Mouse (Mus musculus) heart, postnatal 4 days (tissue): ENCODE results near the gene Phospho1. TPM values are rescaled to one million over a fixed set of nuclear protein-coding genes. Genes with fewer than 3 reads are reported as not detected.

Experiments
- DNase-seq: peaks from one replicate; pipeline ENCODE4 v3.0.0; 2021
- total RNA-seq, 2 experiments: library from RNA; stranded (reverse); gene quantifications; 2 replicates each; pipeline ENCODE4 v1.2.3; 2021

Gene Phospho1
- total RNA-seq, 2 experiments from 2014 or later = 71.7 to 82.2 TPM

- DNase-seq = no peak
Observed at GRCm38 (mm10) chr11:95812224-95812623, 12.1 kb upstream of the Phospho1 start.

GRCm38 (mm10) chr11:95814101-95814500, 10.2 kb upstream of the Phospho1 start:
- DNase-seq = no peak

- no peak for DNase-seq
Observed at GRCm38 (mm10) chr11:95814857-95815256, 9.4 kb upstream of the Phospho1 start.

- no peak for DNase-seq
Observed at GRCm38 (mm10) chr11:95815412-95815811, 8.9 kb upstream of the Phospho1 start.

- DNase-seq = no peak
Observed at GRCm38 (mm10) chr11:95819138-95819537, 5.2 kb upstream of the Phospho1 start.

DNA sequence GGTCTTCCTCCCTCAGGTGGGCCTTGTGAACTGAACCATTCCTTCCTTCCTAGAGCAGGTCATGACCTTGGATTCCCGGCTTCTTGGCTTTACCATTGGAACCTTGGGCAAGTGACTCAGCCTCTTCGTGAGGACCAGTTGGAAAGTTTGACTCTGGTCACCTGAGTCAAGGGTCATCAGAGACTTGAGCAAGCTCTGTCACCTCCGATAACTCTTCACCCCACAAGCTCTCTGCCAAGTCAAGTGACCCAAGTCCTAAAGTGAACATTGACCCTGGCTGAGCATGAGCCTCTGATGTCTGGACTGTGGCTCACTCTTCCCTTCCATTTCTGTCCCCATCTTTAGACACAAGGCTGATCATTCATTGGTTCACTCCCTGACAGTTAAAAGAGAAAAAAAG, 2.8 kb upstream of the Phospho1 start:
- no peak for DNase-seq

DNA sequence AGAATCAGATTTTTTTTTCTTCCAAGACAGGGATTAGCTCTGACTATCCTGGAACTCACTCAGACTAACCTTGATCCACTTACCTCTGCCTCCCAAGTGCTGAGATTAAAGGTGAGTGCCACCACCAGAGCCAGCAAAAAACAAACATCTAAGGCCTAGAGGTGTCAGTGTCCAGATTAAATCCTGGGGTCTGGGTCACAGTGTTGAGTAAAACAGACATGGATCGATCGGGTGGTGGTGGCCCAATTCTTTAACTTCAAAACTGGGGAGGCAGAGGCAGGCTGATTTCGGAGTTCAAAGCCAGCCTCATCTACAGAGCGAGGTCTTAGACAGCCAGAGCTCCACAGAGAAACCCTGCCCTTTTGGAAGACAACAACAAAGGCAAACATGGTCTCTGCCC, 1.9 kb upstream of the Phospho1 start:
- no peak for DNase-seq

GRCm38 (mm10) chr11:95824877-95825243, 561 bp downstream of the Phospho1 start:
- DNase-seq = peak; percentile 91

GRCm38 (mm10) chr11:95825625-95826024, 1.3 kb downstream of the Phospho1 start:
- no peak for DNase-seq

DNA sequence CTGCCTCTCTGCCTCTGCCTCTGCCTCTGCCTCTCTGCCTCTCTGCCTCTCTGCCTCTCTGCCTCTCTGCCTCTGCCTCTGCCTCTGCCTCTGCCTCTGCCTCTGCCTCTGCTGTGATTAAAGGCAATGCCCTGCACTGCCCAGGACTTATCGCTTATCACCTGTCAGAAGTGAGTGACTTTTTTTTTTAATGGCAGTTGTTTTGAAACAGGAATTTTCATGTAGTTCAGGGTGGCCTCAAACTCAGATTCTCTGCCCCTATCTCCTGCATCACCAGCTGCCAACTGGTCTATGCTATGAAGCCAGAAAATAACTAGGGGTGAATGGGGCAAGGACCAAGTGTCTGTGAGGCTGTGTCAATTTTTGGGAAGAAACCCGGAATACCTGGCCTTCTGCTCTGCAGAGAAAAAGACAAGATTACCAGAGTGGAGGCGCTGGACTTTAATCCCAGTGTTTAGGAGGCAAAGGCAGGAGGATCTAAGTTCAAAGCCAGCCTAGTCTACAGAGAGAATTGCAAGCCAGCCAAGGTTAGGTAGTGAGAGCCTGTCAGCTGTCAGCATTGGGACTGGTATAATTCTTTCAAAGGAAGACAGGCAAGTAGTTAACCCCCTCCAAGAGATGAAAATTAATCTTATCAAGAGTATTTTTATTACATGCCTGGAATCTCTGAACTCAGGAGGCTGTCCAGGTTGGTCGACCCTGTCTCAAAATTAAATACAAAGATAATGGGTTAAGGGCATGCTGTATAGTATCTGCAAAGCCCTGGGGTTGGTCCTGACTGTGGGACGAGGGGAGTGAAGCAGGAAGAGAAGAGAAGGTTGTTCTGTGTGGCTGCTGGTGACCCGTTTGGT, 2.2 kb downstream of the Phospho1 start:
- no peak for DNase-seq

DNA sequence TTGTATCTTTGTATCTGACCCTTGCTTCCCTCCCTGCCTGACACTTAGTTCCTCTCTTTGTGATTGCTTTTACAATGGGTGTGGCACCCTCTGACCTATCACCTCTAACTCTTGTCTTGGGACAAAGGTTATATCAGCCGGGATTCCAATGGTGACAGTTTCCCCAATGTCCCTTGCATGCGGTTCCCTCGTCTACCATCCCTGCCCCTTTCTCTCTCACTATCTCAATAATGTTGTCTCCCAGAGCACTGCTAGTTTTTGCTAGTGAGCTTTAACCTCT, 2.8 kb downstream of the Phospho1 start:
- DNase-seq = no peak

DNA sequence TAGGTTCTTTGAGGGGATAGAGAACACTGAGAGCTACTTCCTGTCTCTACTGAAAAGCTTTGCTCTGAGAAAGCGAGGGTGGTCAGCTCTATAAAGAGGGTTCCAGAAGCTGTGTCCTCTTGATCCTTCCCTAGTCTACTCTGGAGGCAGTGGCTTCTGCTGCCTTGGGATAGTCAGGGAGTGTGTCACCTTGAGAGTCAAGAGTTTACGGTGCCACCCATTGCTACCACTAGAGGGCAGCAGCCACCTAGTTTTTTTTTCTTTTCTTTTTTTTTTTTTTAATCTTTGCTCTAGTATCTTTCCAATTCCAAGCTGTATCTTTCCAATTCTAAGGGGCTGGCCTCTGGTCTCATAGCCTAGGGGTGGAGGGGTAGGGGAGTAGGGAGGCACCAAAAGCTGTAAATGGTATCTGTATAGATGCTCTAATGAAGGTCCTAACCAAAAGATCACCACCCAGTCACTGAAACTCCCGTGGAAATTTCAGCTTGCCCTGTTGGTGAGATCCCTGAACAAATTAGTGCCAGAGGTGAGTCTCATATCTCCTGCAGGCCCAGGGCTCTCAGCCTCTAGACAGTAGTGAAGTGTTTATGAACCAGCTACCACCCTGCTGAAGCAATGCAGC, 3.3 kb downstream of the Phospho1 start:
- DNase-seq = peak; percentile 84

DNA sequence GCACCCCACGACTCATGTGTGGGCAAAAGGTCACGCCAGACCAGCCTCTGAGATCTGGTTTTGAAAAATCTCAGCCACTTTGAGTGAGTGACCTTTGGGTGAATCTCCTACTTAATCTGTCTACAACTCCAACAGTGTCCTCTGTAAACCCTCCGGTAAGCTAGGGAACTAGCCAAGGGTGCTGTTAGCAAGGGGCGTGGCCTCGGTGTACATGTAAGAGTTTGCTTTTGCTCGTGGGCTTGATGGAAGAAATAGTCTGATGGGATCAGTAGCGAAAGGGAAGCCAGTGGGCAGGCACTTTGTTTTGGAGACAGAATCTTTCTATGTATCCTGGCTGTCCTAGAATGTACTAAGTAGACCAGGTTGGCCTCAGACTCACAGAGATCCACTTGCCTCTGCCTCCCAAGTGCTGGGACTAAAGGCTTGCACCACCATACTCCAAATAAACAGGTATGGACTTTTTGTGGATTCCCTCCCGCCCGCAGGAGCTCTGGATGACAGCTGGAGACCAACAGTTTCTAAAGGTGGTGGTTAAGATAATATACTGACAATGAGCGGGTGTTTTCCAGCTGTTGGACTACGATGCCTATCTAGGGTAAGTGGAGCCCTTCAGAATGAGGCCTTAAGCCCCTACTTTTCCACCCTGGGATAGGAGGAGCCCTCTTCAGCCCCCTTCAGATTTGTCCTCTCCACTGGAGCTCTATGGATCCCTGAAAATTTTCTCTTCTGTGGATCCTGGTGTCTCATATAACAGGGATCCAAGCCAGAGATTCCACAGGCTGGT, 4.1 kb downstream of the Phospho1 start:
- no peak for DNase-seq

DNA sequence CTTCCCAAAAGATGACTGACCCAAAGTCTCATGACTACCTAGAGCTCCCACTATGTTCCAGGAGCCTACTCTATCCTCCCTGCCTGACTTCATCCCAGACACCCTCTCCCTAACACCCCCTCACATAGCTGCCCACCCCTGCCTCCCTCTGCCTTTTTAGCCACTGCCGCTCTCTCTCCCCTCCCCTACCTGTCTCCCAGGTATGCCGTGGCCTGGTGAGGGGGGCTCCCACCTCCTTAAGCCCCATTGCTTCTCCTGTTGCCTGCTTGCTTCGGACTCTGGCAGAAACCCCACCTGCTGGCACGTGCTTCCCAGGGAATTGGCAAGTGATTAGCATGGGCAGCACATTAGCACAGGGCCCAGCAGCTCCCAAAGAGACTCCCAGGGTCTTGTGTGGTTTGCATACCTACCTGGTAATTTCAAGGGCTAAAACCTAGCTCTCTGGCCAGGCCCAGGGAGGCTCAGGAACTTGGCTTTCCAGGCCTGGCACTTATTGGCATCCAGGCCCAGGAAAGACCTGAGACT, 5.3 kb downstream of the Phospho1 start:
- no peak for DNase-seq

- no peak for DNase-seq
Observed at GRCm38 (mm10) chr11:95830411-95831275, 6.3 kb downstream of the Phospho1 start.

- DNase-seq = no peak
Observed at GRCm38 (mm10) chr11:95831276-95831619, 6.9 kb downstream of the Phospho1 start.

GRCm38 (mm10) chr11:95831641-95832040, 7.3 kb downstream of the Phospho1 start:
- no peak for DNase-seq

GRCm38 (mm10) chr11:95832129-95833005, 8.1 kb downstream of the Phospho1 start:
- DNase-seq = no peak

DNA sequence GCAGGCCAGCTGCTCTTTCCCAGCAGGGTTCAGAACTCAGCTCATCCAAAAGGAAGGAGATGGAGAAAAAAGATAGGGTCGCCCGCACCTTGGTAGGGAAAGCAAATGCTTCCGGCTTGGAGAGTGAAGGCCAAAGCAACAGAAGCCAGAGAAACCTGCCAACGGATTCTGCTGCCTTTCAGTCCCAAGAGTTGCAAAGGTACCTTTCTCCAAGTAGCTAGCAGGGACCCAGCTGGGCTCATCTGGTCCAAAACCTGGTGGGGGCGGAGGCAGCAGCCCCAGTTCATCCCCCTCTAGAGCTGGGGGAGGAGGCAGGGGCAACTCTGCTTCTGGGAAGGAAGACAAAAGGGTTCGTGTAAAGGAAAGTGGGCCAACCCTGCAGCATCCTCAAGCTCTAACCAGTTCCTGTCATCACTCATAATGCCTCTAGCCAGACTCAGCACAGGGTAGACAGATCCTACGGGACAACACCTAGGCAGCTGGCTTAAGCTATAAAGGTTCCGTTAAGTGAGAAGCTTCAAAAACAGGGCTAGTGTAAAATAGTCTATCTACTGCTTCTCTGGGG, 8.8 kb downstream of the Phospho1 start:
- no peak for DNase-seq

DNA sequence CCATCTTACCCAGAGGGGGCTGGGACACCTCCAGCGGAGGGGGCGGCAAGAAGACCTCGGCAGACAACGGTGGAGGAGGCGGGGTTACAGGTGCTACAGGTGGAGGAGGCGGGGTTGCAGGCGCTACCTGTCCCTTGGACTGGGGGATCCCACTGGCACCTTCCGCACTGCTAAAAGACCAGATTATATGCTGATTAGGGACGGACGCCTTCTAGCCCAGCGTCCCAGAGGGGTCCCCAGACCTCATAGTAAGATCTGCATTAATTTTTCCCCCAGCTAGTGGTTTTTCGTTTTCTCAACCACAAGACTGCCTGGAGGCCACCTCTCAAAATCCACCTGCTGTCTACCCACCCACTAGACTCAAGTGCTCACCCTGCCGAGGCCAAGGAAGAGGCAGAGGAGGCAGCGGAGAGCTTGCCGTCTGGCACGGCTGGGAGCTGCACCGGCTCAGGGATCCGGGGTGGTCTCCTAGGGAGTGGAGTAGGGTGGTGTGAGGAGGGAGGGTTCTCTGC, 9.4 kb downstream of the Phospho1 start:
- DNase-seq = no peak

- peak; percentile 49 for DNase-seq
Observed at GRCm38 (mm10) chr11:95834143-95834667, 9.9 kb downstream of the Phospho1 start.
